Comparison of ENCODE assay signal across 15 mouse cellular contexts in genomic region chr8:9569516-9570170, GRCm38 (mm10).
A peak's percentile ranks its signal among the peaks of the same experiment; 100 is the strongest.
DNase-seq lines count a peak whose midpoint lies in the region; TF ChIP-seq lines count a peak whose summit lies in the region.
"Had no signal": no experiment of that assay in that cellular context is flagged by ENCODE, and none has a peak within 500 bp of the region (broad histone marks: within the 10 kb centered on the region; RNA-seq: fewer than 3 reads in every experiment).

No protein-coding gene starts in this region.

- H3K4me3 ChIP-seq in left cerebral cortex, adult 2 months, result no peak overlapping the region
- H3K4me3 ChIP-seq: forebrain, embryonic 12.5 days had no signal

- intact Hi-C loops in left cerebral cortex, adult 2 months (cut with DNase I), result no loop called here
- intact Hi-C loops in left cerebral cortex, postnatal 36 days (cut with DNase I), result no loop called here

- H3K27ac ChIP-seq in left cerebral cortex, adult 2 months, result peak overlapping the region; percentile 28; the same call in 1 of the 2 replicates
- H3K27ac ChIP-seq: forebrain, embryonic 12.5 days; stomach, postnatal 0 days had no signal

- TF ChIP-seq CTCF in left cerebral cortex, adult 2 months (IDR thresholded peaks at IDR 0.05), result no peak

- no peak for DNase-seq in left cerebral cortex, adult 2 months (ENCODE audit: extremely low spot score in 1 of 2, low spot score in 2 of 2)
- DNase-seq in left cerebral cortex, postnatal 36 days (ENCODE audit: low spot score in 2 of 2), result no peak
- DNase-seq in cerebellum, adult 11-12 months, result peak; percentile 68
- peak; percentile 79 for DNase-seq in cerebellum, adult 9-10 months
- DNase-seq in layer of hippocampus, adult 8-10 months (ENCODE audit: low spot score in 2 of 2), result peak; percentile 47 to 55
- DNase-seq in kidney, adult 18-20 months, result no peak
- no peak for DNase-seq in embryo, embryonic 11 days
- DNase-seq: adrenal gland, postnatal 25 days; heart, postnatal 4 days; kidney, postnatal 4 days; lung, embryonic 14.5 days; midbrain, embryonic 14.5 days; thymus, postnatal 14 days had no signal

Comparison
In these comparisons a context has a peak if more than half of its experiments do, and no peak if none do; other contexts are left out.
1. DNase-seq: peak in cerebellum, adult 11-12 months (single experiment), cerebellum, adult 9-10 months (single experiment) and layer of hippocampus, adult 8-10 months (2 of 2); none in left cerebral cortex, adult 2 months (0 of 2), left cerebral cortex, postnatal 36 days (0 of 2), kidney, adult 18-20 months (single experiment) and embryo, embryonic 11 days (single experiment).